Mouse (Mus musculus): ENCODE measurements around the gene Serpinb6c. TPM values are rescaled to one million over a fixed set of nuclear protein-coding genes. Genes with fewer than 3 reads are reported as not detected.
"Not testable (repeated sequence)": the region's sequence is repeated elsewhere in the genome, so short reads cannot be mapped to it uniquely, and the experiment has no call there.

Serpinb6c gene
- 0.09 and 0.10 TPM in 2 replicates for polyA plus RNA-seq (2016; fragmentation: Nextera tagmentation; extraction: Ambion mirVana)

DNA sequence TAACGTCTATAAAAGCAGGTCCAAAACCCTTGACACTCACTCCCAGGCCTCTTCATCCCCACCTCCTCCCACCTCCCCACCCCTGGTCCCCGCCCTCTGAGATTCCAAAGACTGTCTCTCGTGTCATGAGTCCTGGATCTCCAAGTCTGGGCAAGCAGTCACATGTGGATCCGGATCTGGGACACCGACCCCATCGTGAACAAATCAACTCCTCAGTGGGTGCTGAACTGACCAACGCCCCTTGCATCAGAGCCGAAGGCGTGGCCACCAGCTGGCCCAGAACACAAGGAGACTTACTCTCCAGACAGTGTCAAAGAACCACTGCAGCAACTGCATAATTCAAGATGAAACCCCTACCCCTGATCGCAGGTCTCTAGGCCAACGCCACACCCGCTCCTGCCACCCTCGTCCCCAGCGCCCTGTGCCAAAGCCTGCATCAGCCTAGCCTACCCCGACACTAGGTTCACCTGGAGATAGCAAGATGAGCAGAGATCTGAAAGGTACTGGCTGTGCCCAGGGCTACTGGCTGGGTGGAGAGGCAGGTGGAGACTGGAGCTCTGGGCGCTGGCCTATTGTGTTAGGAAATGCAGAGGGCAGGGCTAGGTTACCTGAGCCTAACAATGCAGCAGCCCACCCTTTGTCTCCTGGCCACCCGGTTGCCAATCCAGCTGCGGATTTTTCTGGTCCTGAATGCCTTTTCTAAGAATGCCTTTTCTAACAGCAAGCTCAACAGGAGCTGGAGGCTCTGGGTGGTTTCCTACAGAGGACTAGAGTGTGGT, at the start of gene Serpinb6c:
Gene Serpinb6c (minus strand): TSS at position 533 of the 779 bp plus-strand sequence.
- H3K27ac ChIP-seq (replicated peaks) = no peak within 1 kb of the TSS
- 76% methylated on average over 18 of the region's 18 CpGs for WGBS

DNA sequence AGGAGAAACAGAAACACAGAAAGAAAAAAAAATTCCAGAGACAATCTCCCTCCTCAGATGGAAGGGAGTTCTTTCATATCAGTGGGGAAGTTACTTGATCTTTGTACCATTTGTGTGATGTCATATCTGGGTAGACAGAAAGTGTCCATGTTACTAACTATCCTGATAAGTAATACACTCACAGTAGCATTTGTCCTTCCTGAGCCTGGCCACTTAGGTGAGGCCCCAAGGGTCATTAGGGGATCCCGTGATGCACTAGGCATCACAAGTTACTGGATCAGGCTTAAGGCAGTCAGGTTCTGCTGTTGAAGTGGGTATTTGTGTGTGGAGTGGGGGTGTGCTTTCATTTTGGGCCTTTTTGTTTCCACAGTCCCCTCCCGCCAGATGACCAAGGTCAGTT, 47.4 kb upstream of the Serpinb6c start:
- H3K27me3 ChIP-seq (ENCODE audit: low read depth, poor library complexity, severe bottlenecking) = no peaks in the 10 kb centered on the region
- no peaks in the 10 kb centered on the region for H3K9me3 ChIP-seq (replicated peaks)
- H3K36me3 ChIP-seq = no peaks in the 10 kb centered on the region
- no peak overlapping the region for H3K27ac ChIP-seq (replicated peaks)
- WGBS = 85% methylated on average over 2 of the region's 2 CpGs
- no peaks in the 10 kb centered on the region for H3K4me1 ChIP-seq
- no peak overlapping the region for H3K4me3 ChIP-seq
- DNase-seq (ENCODE audit: low spot score) = no peak

More for the DNA sequence above, at the start of gene Serpinb6c:
- H3K4me1 ChIP-seq = no peaks in the 10 kb centered on the region
- H3K27me3 ChIP-seq (ENCODE audit: low read depth, poor library complexity, severe bottlenecking) = no peaks in the 10 kb centered on the region
- H3K4me3 ChIP-seq = no peak within 1 kb of the TSS
- no peaks in the 10 kb centered on the region for H3K36me3 ChIP-seq
- no peak for DNase-seq (ENCODE audit: low spot score)
- H3K9me3 ChIP-seq (replicated peaks) = no peaks in the 10 kb centered on the region

DNA sequence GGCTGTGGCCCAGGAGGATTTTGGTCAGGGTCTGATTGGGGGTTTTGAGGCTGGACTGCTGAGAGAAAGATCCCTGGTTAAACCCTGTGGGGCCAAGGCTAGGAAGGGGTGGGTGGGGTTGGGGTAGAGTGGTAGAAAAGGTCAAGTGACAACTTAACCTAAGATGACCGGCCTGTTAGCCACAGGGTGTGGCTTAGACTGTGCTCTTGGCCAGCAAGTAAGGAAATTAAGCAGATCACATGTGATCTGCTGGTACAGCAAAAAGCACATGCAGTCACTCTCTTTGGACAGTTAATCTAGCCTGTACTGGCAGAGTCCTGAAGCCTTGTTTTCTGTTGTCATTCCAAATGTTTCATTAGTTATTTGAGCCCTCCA, 46.6 kb upstream of the Serpinb6c start:
- Histone ChIP-seq H3K9me3 (replicated peaks) (no peaks in the 10 kb centered on the region), H3K27me3 (ENCODE audit: low read depth, poor library complexity, severe bottlenecking) (no peaks in the 10 kb centered on the region), H3K4me3 (no peak overlapping the region), H3K4me1 (no peaks in the 10 kb centered on the region), H3K36me3 (no peaks in the 10 kb centered on the region), H3K27ac (replicated peaks) (no peak overlapping the region)
- WGBS = 67% methylated on average over 1 of the region's 1 CpGs
- no peak for DNase-seq (ENCODE audit: low spot score)

DNA sequence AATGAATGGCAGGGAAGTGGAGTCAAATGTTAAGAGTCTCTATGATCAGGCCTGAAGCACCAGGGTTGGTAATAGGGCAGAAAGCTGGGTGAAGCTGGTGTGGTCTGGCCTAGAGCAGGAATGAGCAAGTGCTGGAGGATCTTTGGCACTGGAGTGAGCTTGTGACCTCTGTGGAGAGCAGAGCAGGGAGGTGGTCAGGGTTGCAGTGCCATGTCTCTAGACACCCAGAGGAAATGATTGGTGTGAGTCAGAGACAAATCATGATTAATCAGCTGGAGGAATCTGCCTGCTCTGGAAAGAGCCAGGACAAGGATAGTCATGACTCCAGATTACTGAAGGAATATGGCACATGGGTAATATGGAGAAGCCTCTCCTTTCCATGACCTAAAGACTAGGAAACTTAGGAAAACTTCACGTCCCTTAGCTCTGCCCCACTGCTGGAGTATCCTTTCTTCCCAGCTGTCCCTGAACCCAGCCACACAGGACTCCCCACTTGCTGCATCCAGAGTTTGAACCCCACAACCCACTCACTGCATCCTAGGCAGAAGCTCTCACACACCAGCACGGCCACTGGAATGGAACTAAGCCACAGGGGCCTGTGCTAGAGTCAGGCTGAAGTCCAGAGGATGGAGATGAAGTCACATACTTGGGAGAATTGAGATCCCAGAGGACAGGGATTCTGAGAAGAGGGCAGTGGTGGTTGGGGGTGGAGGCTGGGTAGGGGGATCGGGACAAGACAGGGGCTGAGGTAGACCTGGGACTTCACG, 46.0 kb upstream of the Serpinb6c start:
- Histone ChIP-seq H3K36me3 (no peaks in the 10 kb centered on the region), H3K4me3 (no peak overlapping the region), H3K27me3 (ENCODE audit: low read depth, poor library complexity, severe bottlenecking) (no peaks in the 10 kb centered on the region), H3K27ac (replicated peaks) (no peak overlapping the region), H3K4me1 (no peaks in the 10 kb centered on the region), H3K9me3 (replicated peaks) (no peaks in the 10 kb centered on the region)
- no peak for DNase-seq (ENCODE audit: low spot score)
- 86% methylated on average over 4 of the region's 4 CpGs for WGBS

DNA sequence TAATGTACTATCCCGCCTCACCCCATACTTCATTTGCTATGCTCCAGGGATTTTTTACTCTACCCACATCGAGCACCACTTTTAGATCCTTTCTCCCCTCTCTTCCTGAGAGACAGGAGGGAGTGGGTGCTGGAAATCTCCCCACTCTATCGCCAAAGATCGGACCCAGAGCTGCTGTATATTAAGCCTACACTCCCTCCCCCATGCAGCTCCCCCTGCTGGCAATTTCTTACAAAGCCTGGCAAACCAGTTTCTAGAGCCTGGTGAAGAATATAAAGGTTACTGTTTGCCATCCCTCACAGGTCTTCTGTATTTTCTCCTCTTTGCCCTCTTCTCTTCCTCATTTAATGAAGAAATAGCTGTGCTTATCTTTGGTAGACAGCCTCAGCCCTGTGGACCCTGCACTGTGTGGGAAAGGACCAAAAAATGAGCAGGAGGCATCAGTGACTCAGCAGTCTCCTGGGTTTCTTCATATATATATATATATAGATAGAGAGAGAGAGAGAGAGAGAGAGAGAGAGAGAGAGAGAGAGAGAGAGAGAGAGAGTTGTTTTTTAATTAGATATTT, 36.8 kb upstream of the Serpinb6c start:
- no peak overlapping the region for H3K27ac ChIP-seq (replicated peaks)
- no peaks in the 10 kb centered on the region for H3K9me3 ChIP-seq (replicated peaks)
- WGBS = 46% methylated on average over 4 of the region's 4 CpGs
- peak; percentile 27 for DNase-seq (ENCODE audit: low spot score)
- H3K4me1 ChIP-seq = no peaks in the 10 kb centered on the region
- no peak overlapping the region for H3K4me3 ChIP-seq
- H3K27me3 ChIP-seq (ENCODE audit: low read depth, poor library complexity, severe bottlenecking) = no peaks in the 10 kb centered on the region
- no peaks in the 10 kb centered on the region for H3K36me3 ChIP-seq

DNA sequence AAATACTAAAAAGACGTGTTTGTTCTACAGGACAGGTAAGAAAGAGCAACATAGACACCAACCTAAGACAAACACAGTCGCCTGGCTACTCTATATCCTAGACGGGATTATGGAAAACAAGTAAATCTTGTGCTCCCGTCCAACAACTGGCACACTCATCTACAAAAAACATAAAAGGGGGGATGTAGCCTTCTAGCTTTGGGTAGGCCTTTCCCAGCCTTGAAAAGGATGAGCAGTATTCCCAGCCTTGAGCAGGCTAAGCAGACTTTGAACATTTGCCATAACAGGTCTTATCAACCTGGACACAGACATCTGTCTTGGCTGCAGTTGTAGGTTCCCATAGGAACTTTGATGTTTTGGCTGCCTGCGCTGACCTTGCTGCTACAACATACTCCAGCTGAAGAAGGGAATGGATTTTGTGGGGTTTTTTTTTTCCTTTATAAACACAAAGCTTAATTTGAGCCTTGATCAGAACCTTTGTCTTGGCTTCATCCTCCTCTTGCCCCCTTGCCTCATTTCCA, 35.8 kb upstream of the Serpinb6c start:
- no peaks in the 10 kb centered on the region for H3K9me3 ChIP-seq (replicated peaks)
- 86% methylated on average over 5 of the region's 5 CpGs for WGBS
- DNase-seq (ENCODE audit: low spot score) = no peak

DNA sequence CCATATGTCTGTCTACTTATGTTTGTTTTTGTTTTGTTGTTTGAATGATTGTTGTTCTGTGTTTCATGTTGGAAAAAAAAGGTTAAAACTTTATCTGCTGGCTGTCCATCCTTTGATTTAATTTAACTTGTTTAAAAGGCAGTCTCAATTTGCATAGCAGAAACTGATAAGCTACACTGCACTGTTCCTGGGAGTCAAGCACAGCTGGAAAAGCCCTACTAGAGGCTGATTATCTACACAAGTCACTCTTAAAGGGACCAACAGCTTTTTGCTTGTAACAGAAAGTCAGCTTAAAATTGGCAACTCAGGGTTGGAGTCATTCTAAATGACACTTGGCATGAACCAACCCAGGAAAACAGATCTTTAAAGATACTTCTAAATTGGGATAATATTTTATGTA, 32.1 kb upstream of the Serpinb6c start:
- DNase-seq (ENCODE audit: low spot score); H3K36me3 ChIP-seq; H3K27me3 ChIP-seq (ENCODE audit: low read depth, poor library complexity, severe bottlenecking); H3K27ac ChIP-seq (replicated peaks); H3K9me3 ChIP-seq (replicated peaks); H3K4me3 ChIP-seq: not testable (repeated sequence)
- H3K4me1 ChIP-seq = peaks cover 12% of the 10 kb centered on the region

More for the DNA sequence above, 35.8 kb upstream of the Serpinb6c start:
- H3K4me3 ChIP-seq = no peak overlapping the region
- no peaks in the 10 kb centered on the region for H3K4me1 ChIP-seq
- peaks cover 5% of the 10 kb centered on the region; the same call in 1 of the 2 replicates for H3K27me3 ChIP-seq (ENCODE audit: low read depth, poor library complexity, severe bottlenecking)
- H3K27ac ChIP-seq (replicated peaks) = no peak overlapping the region
- no peaks in the 10 kb centered on the region for H3K36me3 ChIP-seq

DNA sequence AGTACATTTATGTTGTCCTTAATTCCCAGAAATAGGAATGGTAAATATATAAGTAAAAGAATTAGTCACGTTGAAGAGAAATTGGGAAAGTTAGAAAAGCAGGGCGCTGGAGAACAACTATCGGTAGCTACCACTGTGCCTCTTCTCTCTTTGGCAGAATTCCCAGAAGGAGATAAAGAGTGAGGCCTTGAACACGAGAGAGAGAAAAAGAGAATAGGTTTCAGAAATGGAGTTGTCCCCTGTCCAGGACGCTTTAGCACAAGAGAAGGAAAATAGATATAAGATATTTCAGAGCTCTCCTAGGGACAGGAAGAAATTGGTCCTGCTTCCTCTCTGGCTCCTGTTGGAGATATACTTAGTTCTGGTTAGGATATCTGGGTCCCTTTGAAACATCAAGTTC, 31.6 kb upstream of the Serpinb6c start:
- DNase-seq (ENCODE audit: low spot score) = no peak
- H3K27ac ChIP-seq (replicated peaks) = no peak overlapping the region
- 96% methylated on average over 5 of the region's 5 CpGs for WGBS
- H3K27me3 ChIP-seq (ENCODE audit: low read depth, poor library complexity, severe bottlenecking) = peaks cover 7% of the 10 kb centered on the region; the same call in 1 of the 2 replicates
- peaks cover 12% of the 10 kb centered on the region for H3K4me1 ChIP-seq
- H3K4me3 ChIP-seq = no peak overlapping the region
- H3K9me3 ChIP-seq (replicated peaks) = no peaks in the 10 kb centered on the region
- no peaks in the 10 kb centered on the region for H3K36me3 ChIP-seq

DNA sequence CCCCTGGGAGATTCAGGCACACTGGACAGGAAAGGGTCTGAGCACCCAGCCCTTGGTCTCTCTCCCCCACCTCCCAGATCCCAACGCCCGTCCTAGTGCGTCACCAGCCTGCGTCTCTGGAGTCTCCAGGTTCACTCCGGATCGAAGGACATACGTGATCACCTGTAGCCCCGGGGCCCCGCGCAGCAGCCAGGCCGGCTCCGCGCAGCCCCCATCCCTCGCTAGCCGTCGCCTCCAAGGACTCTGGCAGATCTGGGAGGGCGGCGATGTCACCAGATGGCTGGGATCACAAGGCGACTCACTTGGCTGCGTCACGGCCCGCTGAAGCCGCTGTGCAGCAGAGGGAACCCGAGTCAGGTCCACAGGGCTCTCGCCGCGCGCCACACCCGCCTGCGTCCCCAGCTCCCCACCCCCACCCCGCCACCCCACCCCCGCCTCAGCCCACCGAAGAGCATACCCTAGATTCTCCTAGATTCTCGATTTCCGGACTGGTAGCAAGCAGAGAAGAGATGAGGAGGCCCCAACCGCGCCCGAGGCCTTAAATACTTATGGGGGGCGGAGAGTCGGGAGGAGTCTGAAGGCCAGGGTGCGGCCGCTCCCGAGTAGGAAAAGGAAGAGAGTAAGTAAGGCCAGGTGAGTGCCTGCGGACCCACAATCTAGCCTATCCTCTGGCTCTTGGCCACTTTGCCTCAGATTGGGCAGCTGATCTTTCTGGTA, 30.1 kb upstream of the Serpinb6c start:
- H3K27me3 ChIP-seq (ENCODE audit: low read depth, poor library complexity, severe bottlenecking) = peaks cover 7% of the 10 kb centered on the region; the same call in 1 of the 2 replicates
- peak overlapping the region; percentile 71 for H3K4me3 ChIP-seq
- H3K36me3 ChIP-seq = no peaks in the 10 kb centered on the region
- H3K4me1 ChIP-seq = peaks cover 12% of the 10 kb centered on the region
- peak overlapping the region; percentile 85 for H3K27ac ChIP-seq (replicated peaks)
- peak; percentile 65 for DNase-seq (ENCODE audit: low spot score)
- no peaks in the 10 kb centered on the region for H3K9me3 ChIP-seq (replicated peaks)
- WGBS = under 1% methylated on average over 44 of the region's 44 CpGs

DNA sequence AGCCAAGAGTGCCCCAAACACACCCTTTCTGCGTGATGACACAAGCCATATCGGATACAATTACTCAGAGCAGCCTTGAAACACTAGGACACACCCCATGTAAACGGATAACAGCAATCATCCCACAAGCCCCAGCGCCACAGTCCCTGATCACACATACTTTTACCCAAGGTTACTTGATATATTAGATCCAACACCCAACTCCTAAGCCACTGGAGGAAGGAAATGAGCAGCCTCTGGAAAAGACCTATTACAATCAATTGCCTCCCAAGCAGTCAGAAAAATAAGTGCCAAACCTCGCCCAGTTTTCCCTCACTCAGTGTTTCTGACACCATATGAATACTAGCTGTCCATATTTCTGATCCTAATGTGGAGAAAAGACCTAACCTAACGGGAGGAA, 29.2 kb upstream of the Serpinb6c start:
- Histone ChIP-seq H3K9me3 (replicated peaks) (no peaks in the 10 kb centered on the region), H3K27me3 (ENCODE audit: low read depth, poor library complexity, severe bottlenecking) (peaks cover 7% of the 10 kb centered on the region; the same call in 1 of the 2 replicates), H3K4me1 (peaks cover 12% of the 10 kb centered on the region), H3K27ac (replicated peaks) (no peak overlapping the region), H3K4me3 (no peak overlapping the region), H3K36me3 (no peaks in the 10 kb centered on the region)
- no peak for DNase-seq (ENCODE audit: low spot score)
- WGBS = 78% methylated on average over 6 of the region's 6 CpGs

DNA sequence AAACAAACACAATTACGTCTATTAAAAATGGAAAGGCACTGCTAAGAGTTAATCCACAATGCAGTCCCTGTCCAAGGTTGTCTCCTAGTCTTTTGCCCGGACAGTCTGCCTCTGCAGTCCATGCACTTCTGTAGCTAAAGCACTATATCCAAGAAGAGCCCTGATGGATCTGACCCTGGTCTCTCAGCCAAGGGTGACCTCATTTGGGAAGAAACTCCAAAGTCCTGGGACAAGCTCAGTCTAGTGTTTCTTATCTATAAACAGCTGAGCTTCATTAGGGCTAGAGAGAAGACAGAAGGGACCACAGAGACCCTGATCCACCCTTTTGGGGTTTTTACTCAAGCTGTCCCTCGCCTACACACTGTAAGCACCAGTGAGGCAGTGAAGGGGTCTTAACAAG, 25.4 kb upstream of the Serpinb6c start:
- H3K36me3 ChIP-seq = no peaks in the 10 kb centered on the region
- H3K9me3 ChIP-seq (replicated peaks) = no peaks in the 10 kb centered on the region
- H3K4me1 ChIP-seq = peaks cover 8% of the 10 kb centered on the region
- no peak overlapping the region for H3K4me3 ChIP-seq
- no peak for DNase-seq (ENCODE audit: low spot score)
- no peaks in the 10 kb centered on the region for H3K27me3 ChIP-seq (ENCODE audit: low read depth, poor library complexity, severe bottlenecking)
- no peak overlapping the region for H3K27ac ChIP-seq (replicated peaks)
- WGBS = 83% methylated on average over 3 of the region's 3 CpGs

DNA sequence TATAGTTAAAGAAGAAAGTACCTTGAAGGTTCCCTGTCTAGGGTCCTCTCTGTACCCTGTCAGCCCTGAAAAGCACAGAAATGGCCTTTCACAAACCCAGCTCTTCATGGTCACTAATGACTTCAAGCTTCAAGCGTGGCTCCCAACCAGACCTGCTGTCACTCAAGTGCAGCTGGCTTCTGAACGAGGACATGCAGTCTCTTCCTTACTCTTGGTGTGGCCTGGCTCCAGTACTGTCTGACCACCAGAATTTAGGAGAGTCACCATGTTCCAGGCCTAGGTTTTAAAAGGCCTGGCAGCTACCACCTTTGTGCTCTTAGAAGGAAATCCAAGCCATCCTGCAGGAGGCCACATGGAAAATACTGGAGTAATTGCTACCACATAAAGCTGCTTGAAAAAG, 24.8 kb upstream of the Serpinb6c start:
- WGBS = 73% methylated on average over 2 of the region's 2 CpGs
- peaks cover 1% of the 10 kb centered on the region for H3K4me1 ChIP-seq
- no peaks in the 10 kb centered on the region for H3K9me3 ChIP-seq (replicated peaks)
- H3K27me3 ChIP-seq (ENCODE audit: low read depth, poor library complexity, severe bottlenecking) = no peaks in the 10 kb centered on the region
- H3K27ac ChIP-seq (replicated peaks) = no peak overlapping the region
- no peaks in the 10 kb centered on the region for H3K36me3 ChIP-seq
- no peak overlapping the region for H3K4me3 ChIP-seq
- no peak for DNase-seq (ENCODE audit: low spot score)

Data from midbrain, embryonic 10.5 days (tissue).